Mouse (Mus musculus) left cerebral cortex, adult 8-10 months (tissue): ENCODE results near the gene Fgfr2. TPM values are rescaled to one million over a fixed set of nuclear protein-coding genes. Genes with fewer than 3 reads are reported as not detected.

ENCODE experiments used
- DNase-seq, 2 experiments: peaks; one replicate each; pipeline ENCODE4 v3.0.0; 2022; ENCODE audit warnings: low spot score in 2 of 2
- total RNA-seq, 4 experiments: library from RNA; stranded (reverse); gene quantifications; 2 replicates each; pipeline ENCODE4 v1.2.4; 2022

The Fgfr2 gene
- total RNA-seq, 4 experiments from 2014 or later, result 50.6 to 73.1 (median 64.8) TPM

GRCm38 (mm10) chr7:131927288-131928050, 1195.7 kb downstream of the Fgfr2 start:
- DNase-seq, result no peak

GRCm38 (mm10) chr7:131917384-131917783, 1205.8 kb downstream of the Fgfr2 start:
- DNase-seq, result no peak

- DNase-seq, result peak in 1 of 2 experiments; percentile 70
Observed at GRCm38 (mm10) chr7:131909611-131910010, 1213.5 kb downstream of the Fgfr2 start.

- DNase-seq, result no peak
Observed at GRCm38 (mm10) chr7:131906499-131907190, 1216.5 kb downstream of the Fgfr2 start.

- peak in 1 of 2 experiments; percentile 73 for DNase-seq
Observed at GRCm38 (mm10) chr7:131899356-131899755, 1223.8 kb downstream of the Fgfr2 start.

GRCm38 (mm10) chr7:131897282-131897681, 1225.9 kb downstream of the Fgfr2 start:
- no peak for DNase-seq

GRCm38 (mm10) chr7:131882824-131883223, 1240.3 kb downstream of the Fgfr2 start:
- DNase-seq, result no peak

GRCm38 (mm10) chr7:131881876-131882615, 1241.1 kb downstream of the Fgfr2 start:
- peak in 1 of 2 experiments; percentile 85 for DNase-seq

GRCm38 (mm10) chr7:131880150-131880549, 1243.0 kb downstream of the Fgfr2 start:
- no peak for DNase-seq

- DNase-seq, result no peak
Observed at GRCm38 (mm10) chr7:131878846-131879245, 1244.3 kb downstream of the Fgfr2 start.

- no peak for DNase-seq
Observed at GRCm38 (mm10) chr7:131861157-131861556, 1262.0 kb downstream of the Fgfr2 start.

- peak in 1 of 2 experiments; percentile 59 for DNase-seq
Observed at GRCm38 (mm10) chr7:131855641-131856040, 1267.5 kb downstream of the Fgfr2 start.

- no peak for DNase-seq
Observed at GRCm38 (mm10) chr7:131850579-131850978, 1272.6 kb downstream of the Fgfr2 start.

GRCm38 (mm10) chr7:131846066-131846905, 1276.9 kb downstream of the Fgfr2 start:
- no peak for DNase-seq

- no peak for DNase-seq
Observed at GRCm38 (mm10) chr7:131830261-131830660, 1292.9 kb downstream of the Fgfr2 start.

GRCm38 (mm10) chr7:131826811-131827210, 1296.3 kb downstream of the Fgfr2 start:
- DNase-seq, result no peak

- DNase-seq, result peak in 1 of 2 experiments; percentile 46
Observed at GRCm38 (mm10) chr7:131817976-131818375, 1305.2 kb downstream of the Fgfr2 start.

GRCm38 (mm10) chr7:131816641-131817040, 1306.5 kb downstream of the Fgfr2 start:
- no peak for DNase-seq

- DNase-seq, result no peak
Observed at GRCm38 (mm10) chr7:131812116-131812515, 1311.0 kb downstream of the Fgfr2 start.

GRCm38 (mm10) chr7:131810916-131811315, 1312.2 kb downstream of the Fgfr2 start:
- DNase-seq, result no peak
